Comparison of ENCODE assay signal across 9 mouse cellular contexts in the genomic region with DNA sequence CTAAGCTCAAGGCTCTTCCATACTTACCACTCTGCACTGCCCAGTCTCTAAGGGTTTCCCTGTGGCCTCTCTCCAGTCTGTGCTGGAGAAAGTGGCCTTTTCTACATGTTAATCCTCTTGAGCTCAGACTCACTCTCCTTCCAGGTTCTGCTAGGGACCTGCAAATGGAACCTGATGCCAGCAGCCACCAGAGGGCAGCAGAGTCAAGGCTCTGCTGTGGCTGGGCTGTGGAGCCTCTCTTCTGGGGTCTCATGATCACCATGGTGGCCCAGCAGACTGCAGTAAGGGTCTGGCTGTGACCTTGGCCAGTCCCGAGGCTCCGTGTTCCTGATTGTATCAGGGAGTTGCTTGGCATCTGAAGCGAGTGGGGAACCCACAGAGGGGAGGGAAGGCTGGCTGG. TPM values are rescaled to one million over a fixed set of nuclear protein-coding genes. Genes with fewer than 3 reads are reported as not detected.
A peak's percentile ranks its signal among the peaks of the same experiment; 100 is the strongest.
DNase-seq lines count a peak whose midpoint lies in the region; ATAC-seq and TF ChIP-seq lines count a peak whose summit lies in the region.
"Had no signal": no experiment of that assay in that cellular context is flagged by ENCODE, and none has a peak within 500 bp of the region (broad histone marks: within the 10 kb centered on the region; RNA-seq: fewer than 3 reads in every experiment).

No protein-coding gene starts in this region.

- WGBS in lung, embryonic 14.5 days = 0% methylated on average over 3 of the region's 3 CpGs
- WGBS in embryonic facial prominence, embryonic 10.5 days = 6% methylated on average over 3 of the region's 3 CpGs
- 2% methylated on average over 3 of the region's 3 CpGs for WGBS in hindbrain, embryonic 15.5 days
- WGBS in lung, postnatal 0 days = 0% methylated on average over 3 of the region's 3 CpGs

- H3K27ac ChIP-seq in lung, embryonic 14.5 days (ENCODE audit: low read depth) = no peak overlapping the region
- no peak overlapping the region for H3K27ac ChIP-seq in embryonic facial prominence, embryonic 10.5 days (replicated peaks)
- no peak overlapping the region for H3K27ac ChIP-seq in hindbrain, embryonic 15.5 days (replicated peaks)
- H3K27ac ChIP-seq in lung, postnatal 0 days (ENCODE audit: low read length) = no peak overlapping the region
- H3K27ac ChIP-seq: stomach, embryonic 15.5 days had no signal

- TF ChIP-seq CTCF in lung, embryonic 14.5 days (IDR thresholded peaks at IDR 0.05; ENCODE audit: low read depth) = peak; percentile 97
- TF ChIP-seq CTCF in lung, postnatal 0 days (IDR thresholded peaks at IDR 0.05) = peak; percentile 93

- H3K9ac ChIP-seq in lung, embryonic 14.5 days = no peak overlapping the region
- no peak overlapping the region for H3K9ac ChIP-seq in hindbrain, embryonic 15.5 days
- H3K9ac ChIP-seq in lung, postnatal 0 days (replicated peaks; ENCODE audit: low read depth) = no peak overlapping the region
- H3K9ac ChIP-seq: stomach, embryonic 15.5 days had no signal

- H3K4me3 ChIP-seq in lung, embryonic 14.5 days (ENCODE audit: low read depth, low read length) = no peak overlapping the region
- H3K4me3 ChIP-seq in embryonic facial prominence, embryonic 10.5 days = no peak overlapping the region
- no peak overlapping the region for H3K4me3 ChIP-seq in hindbrain, embryonic 15.5 days
- no peak overlapping the region for H3K4me3 ChIP-seq in lung, postnatal 0 days (ENCODE audit: low read depth, low read length)
- H3K4me3 ChIP-seq: stomach, embryonic 15.5 days had no signal

- H3K4me2 ChIP-seq in lung, embryonic 14.5 days = no peak overlapping the region
- H3K4me2 ChIP-seq in hindbrain, embryonic 15.5 days = no peak overlapping the region
- no peak overlapping the region for H3K4me2 ChIP-seq in lung, postnatal 0 days (replicated peaks; ENCODE audit: low read depth, low read length)
- H3K4me2 ChIP-seq: stomach, embryonic 15.5 days had no signal

- H3K27me3 ChIP-seq in lung, embryonic 14.5 days (ENCODE audit: insufficient read depth, low read length) = no peaks in the 10 kb centered on the region
- H3K27me3 ChIP-seq in embryonic facial prominence, embryonic 10.5 days (replicated peaks; ENCODE audit: low read depth, poor library complexity, severe bottlenecking) = peaks cover 19% of the 10 kb centered on the region; the same call in 1 of the 2 replicates
- H3K27me3 ChIP-seq in hindbrain, embryonic 15.5 days = 0 out of 2 replicates have a peak, but pooled peaks cover 2% of the 10 kb centered on the region
- H3K27me3 ChIP-seq in lung, postnatal 0 days (replicated peaks; ENCODE audit: insufficient read depth, low read length) = no peaks in the 10 kb centered on the region
- H3K27me3 ChIP-seq: stomach, embryonic 15.5 days had no signal

- no peak for TF ChIP-seq EP300 in lung, postnatal 0 days (IDR thresholded peaks at IDR 0.05)

- no peak for ATAC-seq in lung, embryonic 14.5 days (ENCODE audit: insufficient read depth)
- ATAC-seq in hindbrain, embryonic 15.5 days (ENCODE audit: low FRiP score, low read depth) = peak; percentile 70
- ATAC-seq in lung, postnatal 0 days = no peak

- no peaks in the 10 kb centered on the region for H3K36me3 ChIP-seq in lung, embryonic 14.5 days (ENCODE audit: insufficient read depth)
- no peaks in the 10 kb centered on the region for H3K36me3 ChIP-seq in embryonic facial prominence, embryonic 10.5 days (replicated peaks)
- H3K36me3 ChIP-seq in hindbrain, embryonic 15.5 days = no peaks in the 10 kb centered on the region
- H3K36me3 ChIP-seq in lung, postnatal 0 days (ENCODE audit: insufficient read depth, low read length) = no peaks in the 10 kb centered on the region
- H3K36me3 ChIP-seq: stomach, embryonic 15.5 days had no signal

- no peaks in the 10 kb centered on the region for H3K4me1 ChIP-seq in lung, embryonic 14.5 days (ENCODE audit: insufficient read depth)
- 0 out of 2 replicates have a peak, but pooled peaks cover 9% of the 10 kb centered on the region for H3K4me1 ChIP-seq in embryonic facial prominence, embryonic 10.5 days
- no peaks in the 10 kb centered on the region for H3K4me1 ChIP-seq in hindbrain, embryonic 15.5 days (replicated peaks)
- H3K4me1 ChIP-seq in lung, postnatal 0 days (ENCODE audit: insufficient read depth, low read depth, low read length) = no peaks in the 10 kb centered on the region
- H3K4me1 ChIP-seq: stomach, embryonic 15.5 days had no signal

- peak; percentile 86 for DNase-seq in lung, embryonic 14.5 days
- DNase-seq in lung, postnatal 25 days (ENCODE audit: low spot score) = no peak
- peak; percentile 25 to 65 for DNase-seq in adrenal gland, postnatal 36 days
- peak; percentile 84 for DNase-seq in embryonic facial prominence, embryonic 10.5 days (ENCODE audit: low spot score)
- peak; percentile 36 for DNase-seq in lung, postnatal 0 days (ENCODE audit: low spot score)
- DNase-seq in right cerebral cortex, postnatal 10 days (ENCODE audit: low spot score in 2 of 2) = peak; percentile 73 to 81

- no peaks in the 10 kb centered on the region for H3K9me3 ChIP-seq in lung, embryonic 14.5 days (ENCODE audit: low read depth, low read length)
- 0 out of 2 replicates have a peak, but pooled peaks cover 4% of the 10 kb centered on the region for H3K9me3 ChIP-seq in embryonic facial prominence, embryonic 10.5 days
- no peaks in the 10 kb centered on the region for H3K9me3 ChIP-seq in hindbrain, embryonic 15.5 days
- no peaks in the 10 kb centered on the region for H3K9me3 ChIP-seq in lung, postnatal 0 days (ENCODE audit: low read length)
- H3K9me3 ChIP-seq: stomach, embryonic 15.5 days had no signal

RNA-seq across cellular contexts. Expression of a gene that starts 39.3 kb away (rescaled TPM):
- polyA plus RNA-seq in lung, embryonic 14.5 days (2014; fragmentation: Nextera tagmentation; extraction: Ambion mirVana) = not detected in 2 replicates
- total RNA-seq in adrenal gland, postnatal 36 days (2021) = not detected
- 1.5 and 2.6 TPM in 2 replicates for polyA plus RNA-seq in embryonic facial prominence, embryonic 10.5 days (2016; fragmentation: Nextera tagmentation; extraction: Ambion mirVana)
- polyA plus RNA-seq in hindbrain, embryonic 15.5 days (2015; fragmentation: Nextera tagmentation; extraction: Ambion mirVana) = 0.39 and 1.1 TPM in 2 replicates
- polyA plus RNA-seq in lung, postnatal 0 days (2015; fragmentation: Nextera tagmentation; extraction: Ambion mirVana) = not detected in 2 replicates
- polyA plus RNA-seq: heart, embryonic 16.5 days had no signal
